Mouse (Mus musculus) testis, adult 2 months (tissue): ENCODE measurements around the gene Cyp2d11.

Source experiments
- CTCF ChIP-seq: fragments of 200-500 bp; IDR thresholded peaks from 2 replicates; pipeline ENCODE4 v1.5.1; 2012; ENCODE audit warnings: low read depth, mild to moderate bottlenecking, inconsistent platforms, low read length, moderate library complexity; ENCODE audit not compliant: control insufficient read depth, insufficient read depth, insufficient replicate concordance
- POLR2A ChIP-seq: fragments of 200-500 bp; IDR thresholded peaks from 2 replicates; pipeline ENCODE4 v1.6.1; 2012; ENCODE audit warnings: low read depth, mild to moderate bottlenecking, inconsistent platforms, low read length, moderate library complexity; ENCODE audit not compliant: control insufficient read depth

DNA sequence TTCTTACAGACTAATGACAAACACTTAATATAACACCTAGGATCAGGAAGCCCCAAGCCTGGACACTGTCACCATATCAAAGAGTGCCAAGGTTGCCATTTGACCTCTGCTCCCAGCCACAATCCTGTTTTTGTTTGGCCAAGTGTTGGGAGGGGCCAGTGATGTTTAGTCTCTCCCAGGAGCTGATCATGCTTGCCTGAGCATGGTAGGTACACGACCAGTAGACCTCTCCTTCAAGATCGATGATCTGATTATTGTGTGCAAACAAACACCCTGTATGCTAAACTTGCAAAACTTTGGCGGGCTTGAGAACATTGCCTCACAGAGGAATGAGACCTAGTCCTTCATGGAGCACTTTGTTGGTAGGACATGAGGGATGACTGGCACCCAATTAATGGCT, 29.6 kb upstream of the Cyp2d11 start:
- no peak for TF ChIP-seq CTCF
- TF ChIP-seq POLR2A, result no peak
